Mouse (Mus musculus) bone marrow, adult 2 months (tissue): Measurements from ENCODE around the gene Capn12. TPM values are rescaled to one million over a fixed set of nuclear protein-coding genes. Genes with fewer than 3 reads are reported as not detected.
"Not testable (repeated sequence)": the region's sequence is repeated elsewhere in the genome, so short reads cannot be mapped to it uniquely, and the experiment has no call there.

Experiments
- H3K27ac ChIP-seq: fragments of 200-500 bp; 2 replicates; pipeline ENCODE4 v1.5.1; 2012; ENCODE audit warnings: low read depth, mild to moderate bottlenecking, control low read depth, inconsistent platforms, low read length; ENCODE audit not compliant: control insufficient read depth, poor library complexity, insufficient read depth
- H3K4me1 ChIP-seq: fragments of 200-500 bp; 2 replicates; pipeline ENCODE4 v1.6.1; 2011; ENCODE audit warnings: low read length; ENCODE audit not compliant: control insufficient read depth, insufficient read depth
- H3K4me3 ChIP-seq: fragments of 200-500 bp; replicated peaks from 2 replicates; pipeline ENCODE3; 2011; ENCODE audit warnings: mild to moderate bottlenecking, low read depth, low read length, control low read depth; ENCODE audit not compliant: control insufficient read depth
- CTCF ChIP-seq: fragments of 200-500 bp; IDR thresholded peaks from 2 replicates; pipeline ENCODE4 v1.5.1; 2011; ENCODE audit warnings: low read length, control low read depth; ENCODE audit not compliant: control insufficient read depth, insufficient read depth
- POLR2A ChIP-seq: fragments of 200-500 bp; IDR thresholded peaks from 2 replicates; pipeline ENCODE4 v1.6.1; 2011; ENCODE audit warnings: low read depth, mild to moderate bottlenecking, control low read depth, low read length, borderline replicate concordance; ENCODE audit not compliant: control insufficient read depth
- WGBS: fragments of 180-500 bp; shearing (Covaris S2); methylation state at CpG from one replicate; pipeline ENCODE4 v1.1.7; 2018; 5-methylcytosine and 5-hydroxymethylcytosine counted together
- polyA plus RNA-seq: library from polyadenylated mRNA; stranded (reverse); fragments of >200 nt; gene quantifications from 2 replicates; pipeline ENCODE4 v1.2.4, GENCODE M21; 2011; ENCODE audit warnings: low replicate concordance; ENCODE audit not compliant: missing spikeins, insufficient read depth, insufficient read length

Gene Capn12
- polyA plus RNA-seq, 1 experiment: not detected

GRCm38 (mm10) chr7:28860898-28861297 is 20.3 kb upstream of the Capn12 start:
- Histone ChIP-seq H3K4me3 (no peak overlapping the region), H3K27ac (no peak overlapping the region), H3K4me1 (no peaks in the 10 kb centered on the region)
- WGBS: 88% methylated on average over 6 of the region's 6 CpGs
- no peak for TF ChIP-seq POLR2A

- WGBS: 82% methylated on average over 15 of the region's 15 CpGs
Observed at GRCm38 (mm10) chr7:28862817-28863499, 18.3 kb upstream of the Capn12 start.

GRCm38 (mm10) chr7:28863540-28863939 is 17.7 kb upstream of the Capn12 start, which contains the start of gene Lgals7:
TSS of gene Lgals7 (plus strand) at chr7:28863853.
- TF ChIP-seq CTCF: no peak
- no peak for TF ChIP-seq POLR2A
- peaks cover 2% of the 10 kb centered on the region; the same call in 1 of the 2 replicates for H3K4me1 ChIP-seq
- no peak within 1 kb of the TSS for H3K4me3 ChIP-seq
- H3K27ac ChIP-seq: no peak within 1 kb of the TSS
- 72% methylated on average over 6 of the region's 6 CpGs for WGBS

More at GRCm38 (mm10) chr7:28862817-28863499, 18.3 kb upstream of the Capn12 start:
- Histone ChIP-seq H3K27ac (no peak overlapping the region), H3K4me1 (peaks cover 2% of the 10 kb centered on the region; the same call in 1 of the 2 replicates), H3K4me3 (no peak overlapping the region)
- TF ChIP-seq CTCF (no peak), POLR2A (no peak)

- TF ChIP-seq CTCF (no peak), POLR2A (no peak)
- no peak overlapping the region for H3K27ac ChIP-seq
- no peak overlapping the region for H3K4me3 ChIP-seq
- 49% methylated on average over 9 of the region's 9 CpGs for WGBS
- peaks cover 2% of the 10 kb centered on the region; the same call in 1 of the 2 replicates for H3K4me1 ChIP-seq
Observed at GRCm38 (mm10) chr7:28864288-28864750, 16.9 kb upstream of the Capn12 start.

- Histone ChIP-seq H3K27ac (peak overlapping the region; percentile 86), H3K4me3 (peak overlapping the region; percentile 26), H3K4me1 (peaks cover 3% of the 10 kb centered on the region; the same call in 1 of the 2 replicates)
- peak; percentile 68 for TF ChIP-seq POLR2A
- peak; percentile 15; the same call in 1 of the 2 replicates for TF ChIP-seq CTCF
- 31% methylated on average over 33 of the region's 33 CpGs for WGBS
Observed at GRCm38 (mm10) chr7:28865481-28866300, 15.5 kb upstream of the Capn12 start.

- Histone ChIP-seq H3K27ac (peak overlapping the region; percentile 86), H3K4me3 (no peak overlapping the region), H3K4me1 (peaks cover 5% of the 10 kb centered on the region; the same call in 1 of the 2 replicates)
- TF ChIP-seq CTCF (no peak), POLR2A (no peak)
- 82% methylated on average over 28 of the region's 28 CpGs for WGBS
Observed at GRCm38 (mm10) chr7:28866769-28867507, 14.3 kb upstream of the Capn12 start.

- peak overlapping the region; percentile 38 for H3K4me3 ChIP-seq
- WGBS: 16% methylated on average over 23 of the region's 23 CpGs
- peak; percentile 78 for TF ChIP-seq CTCF
- peak overlapping the region; percentile 4; the same call in 1 of the 2 replicates for H3K27ac ChIP-seq
- not testable (repeated sequence) for H3K4me1 ChIP-seq
Observed at GRCm38 (mm10) chr7:28867508-28868340, 13.5 kb upstream of the Capn12 start.
